Mouse (Mus musculus) kidney, embryonic 15.5 days (tissue): ENCODE measurements at regions not wholly inside any gene's neighbourhood (a gene's known extent, or its start where the extent isn't known, plus 50 kb on each side); places are given as distances from the start of the nearest gene placed in this dataset.

Experiments
- ATAC-seq: fragments of 200-750 bp; cut with Nextera tagmentation; replicated peaks from 2 replicates; pipeline ENCODE4 v1.8.0; 2017; ENCODE audit warnings: moderate TSS enrichment; ENCODE audit not compliant: low FRiP score
- H3K27ac ChIP-seq: fragments of 300-500 bp; sonication (generic); 2 replicates; pipeline ENCODE4 v1.5.1; 2015; ENCODE audit warnings: mild to moderate bottlenecking, inconsistent platforms
- H3K27me3 ChIP-seq: fragments of 300-500 bp; sonication (generic); 2 replicates; pipeline ENCODE4 v1.6.1; 2015; ENCODE audit warnings: inconsistent platforms
- H3K36me3 ChIP-seq: fragments of 300-500 bp; sonication (generic); 2 replicates; pipeline ENCODE4 v1.6.1; 2015; ENCODE audit warnings: inconsistent platforms
- H3K4me1 ChIP-seq: fragments of 300-500 bp; sonication (generic); 2 replicates; pipeline ENCODE4 v1.6.1; 2015; ENCODE audit warnings: inconsistent platforms
- H3K4me2 ChIP-seq: fragments of 300-500 bp; sonication (generic); 2 replicates; pipeline ENCODE4 v1.6.1; 2015; ENCODE audit warnings: moderate library complexity, mild to moderate bottlenecking, inconsistent platforms
- H3K4me3 ChIP-seq: fragments of 300-500 bp; sonication (generic); replicated peaks from 2 replicates; pipeline ENCODE4 v1.5.1; 2015; ENCODE audit warnings: mild to moderate bottlenecking, inconsistent platforms
- H3K9ac ChIP-seq: fragments of 300-500 bp; sonication (generic); 2 replicates; pipeline ENCODE4 v1.6.1; 2015; ENCODE audit warnings: mild to moderate bottlenecking, inconsistent platforms
- H3K9me3 ChIP-seq: fragments of 300-500 bp; sonication (generic); replicated peaks from 2 replicates; pipeline ENCODE4 v1.6.1; 2016; ENCODE audit warnings: inconsistent platforms
- whole genome bisulfite sequencing: fragments of 180-500 bp; shearing (Covaris S2); methylation state at CpG from one replicate; pipeline ENCODE4 v1.1.7; 2015; ENCODE audit warnings: mixed read lengths; 5-methylcytosine and 5-hydroxymethylcytosine counted together

DNA sequence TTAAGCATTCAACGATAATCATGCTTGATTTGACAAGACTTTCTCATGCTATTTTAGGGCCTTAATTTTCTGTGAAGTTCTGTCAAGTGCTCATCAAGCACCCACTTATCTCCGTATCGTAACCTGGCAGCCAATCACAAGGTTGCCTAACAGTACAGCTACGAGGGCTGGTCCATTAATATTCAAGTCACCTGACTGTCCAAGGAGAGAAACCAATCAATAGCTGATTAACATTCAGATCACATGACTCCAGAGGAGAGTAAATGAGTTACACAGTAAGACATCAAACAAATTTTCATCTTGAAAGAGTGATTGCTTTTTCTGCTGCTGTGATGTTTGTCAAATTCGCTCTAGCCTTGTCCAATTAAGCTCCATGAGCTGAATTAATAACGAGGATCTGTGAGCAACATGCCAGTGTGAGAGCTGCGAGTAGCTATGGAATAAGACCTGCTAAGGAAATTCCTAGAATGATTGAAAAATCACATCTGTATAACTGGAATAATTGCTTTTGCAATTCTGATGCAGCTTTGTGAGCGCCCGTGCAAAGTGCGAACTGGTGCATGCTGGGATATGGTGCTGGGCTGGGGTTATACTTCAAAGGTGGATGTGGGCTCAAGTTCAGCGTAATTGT is 181.9 kb upstream of the Tle1 start:
- H3K4me3 ChIP-seq, result no peak overlapping the region
- H3K9ac ChIP-seq, result no peak overlapping the region
- H3K36me3 ChIP-seq, result no peaks in the 10 kb centered on the region
- no peaks in the 10 kb centered on the region for H3K9me3 ChIP-seq
- H3K27me3 ChIP-seq, result no peaks in the 10 kb centered on the region
- WGBS, result 91% methylated on average over 11 of the region's 11 CpGs
- no peak overlapping the region for H3K27ac ChIP-seq
- H3K4me1 ChIP-seq, result peaks cover 23% of the 10 kb centered on the region; the same call in 1 of the 2 replicates
- no peak overlapping the region for H3K4me2 ChIP-seq
- no peak for ATAC-seq

DNA sequence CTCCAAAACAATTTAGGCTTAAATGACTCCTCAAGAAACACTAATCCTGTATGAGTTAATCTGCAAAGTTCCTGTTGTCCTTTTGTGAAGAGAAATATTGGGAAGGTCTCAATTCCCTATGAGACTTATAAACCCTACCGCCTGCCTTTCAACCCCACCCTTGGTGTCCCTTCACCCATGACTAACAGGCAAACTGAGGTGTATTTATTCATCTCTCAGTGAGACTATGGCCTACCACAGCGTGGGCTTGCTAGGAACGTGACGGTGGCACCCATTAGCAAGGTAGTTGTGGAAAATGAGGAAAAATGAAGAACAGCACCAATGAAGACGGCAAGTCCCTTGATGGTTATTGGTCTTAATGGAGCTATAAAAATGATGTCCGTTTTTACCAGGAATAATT is 181.0 kb upstream of the Tle1 start:
- no peak for ATAC-seq
- Histone ChIP-seq H3K9me3 (no peaks in the 10 kb centered on the region), H3K27ac (no peak overlapping the region), H3K4me1 (peaks cover 23% of the 10 kb centered on the region; the same call in 1 of the 2 replicates), H3K27me3 (no peaks in the 10 kb centered on the region), H3K4me2 (no peak overlapping the region), H3K4me3 (no peak overlapping the region), H3K9ac (no peak overlapping the region), H3K36me3 (no peaks in the 10 kb centered on the region)
- 87% methylated on average over 6 of the region's 6 CpGs for WGBS

DNA sequence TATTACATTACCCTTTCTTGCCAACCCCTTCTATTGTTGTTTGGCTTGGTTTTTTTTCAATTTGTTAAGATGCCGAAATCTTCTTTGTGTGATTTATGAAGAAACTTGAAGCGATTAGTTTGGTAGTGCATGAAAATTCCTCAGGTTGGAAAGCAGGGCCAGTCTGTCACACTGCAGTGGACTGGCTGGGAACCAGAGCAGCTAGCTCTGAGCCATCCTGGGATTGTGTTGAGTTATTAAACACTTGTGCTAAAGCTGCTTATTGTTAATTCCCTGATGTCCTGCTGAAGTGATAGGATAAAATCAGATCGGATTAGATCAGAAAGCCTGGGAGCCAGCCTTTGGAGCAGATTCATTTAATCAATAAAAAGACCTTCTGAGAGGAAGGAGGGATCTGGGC is 180.4 kb upstream of the Tle1 start:
- ATAC-seq, result 0 out of 2 replicates have a peak, but pooled peaks have one; percentile 64
- no peak overlapping the region for H3K9ac ChIP-seq
- H3K4me1 ChIP-seq, result peaks cover 23% of the 10 kb centered on the region; the same call in 1 of the 2 replicates
- no peak overlapping the region for H3K4me3 ChIP-seq
- WGBS, result 41% methylated on average over 3 of the region's 3 CpGs
- no peaks in the 10 kb centered on the region for H3K36me3 ChIP-seq
- no peaks in the 10 kb centered on the region for H3K9me3 ChIP-seq
- no peak overlapping the region for H3K27ac ChIP-seq
- H3K27me3 ChIP-seq, result no peaks in the 10 kb centered on the region
- no peak overlapping the region for H3K4me2 ChIP-seq

DNA sequence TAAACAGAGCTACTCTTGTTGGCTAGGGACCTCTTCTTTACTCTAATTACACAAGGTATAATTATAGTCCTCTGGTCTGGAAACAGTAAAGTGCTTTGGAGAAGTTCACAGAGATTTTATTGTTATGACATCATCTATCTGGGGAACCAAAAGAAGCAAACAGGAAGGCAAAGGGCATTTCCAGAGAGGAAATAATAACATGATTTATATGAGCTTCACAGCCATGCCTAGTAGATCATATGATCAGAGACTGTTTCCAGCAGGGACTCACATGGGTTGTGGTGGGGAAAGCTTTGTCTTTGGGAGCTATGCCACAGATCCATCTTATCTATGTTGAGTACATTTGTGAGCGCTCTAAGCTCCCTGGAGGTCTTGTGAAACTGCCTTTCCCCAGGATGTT is 178.8 kb upstream of the Tle1 start:
- peaks cover 19% of the 10 kb centered on the region; the same call in 1 of the 2 replicates for H3K4me1 ChIP-seq
- no peak overlapping the region for H3K9ac ChIP-seq
- WGBS, result 71% methylated on average over 1 of the region's 1 CpGs
- H3K27ac ChIP-seq, result peak overlapping the region; percentile 74
- H3K36me3 ChIP-seq, result no peaks in the 10 kb centered on the region
- no peaks in the 10 kb centered on the region for H3K9me3 ChIP-seq
- H3K27me3 ChIP-seq, result no peaks in the 10 kb centered on the region
- no peak overlapping the region for H3K4me3 ChIP-seq
- H3K4me2 ChIP-seq, result no peak overlapping the region
- ATAC-seq, result peak; percentile 77

DNA sequence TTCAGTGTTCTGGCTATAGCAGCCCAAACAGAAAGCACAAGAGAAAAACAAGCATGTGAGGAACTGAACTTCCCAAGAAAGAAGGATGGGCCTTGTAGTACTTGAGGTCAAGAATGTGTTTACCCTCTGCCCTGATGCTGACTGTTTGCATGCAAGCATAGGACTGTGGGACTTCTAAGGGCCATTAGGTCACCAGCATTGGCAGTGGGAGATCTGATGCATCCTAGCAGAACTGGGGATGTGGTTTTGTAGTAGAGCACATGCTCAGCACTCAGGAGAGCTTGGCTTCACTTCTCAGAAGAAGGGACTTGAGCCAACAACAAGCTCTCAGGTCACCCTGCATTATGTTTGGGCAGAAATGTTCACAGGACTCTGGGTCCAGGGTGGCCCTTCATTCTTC is 178.3 kb upstream of the Tle1 start:
- H3K9me3 ChIP-seq, result no peaks in the 10 kb centered on the region
- H3K9ac ChIP-seq, result no peak overlapping the region
- no peaks in the 10 kb centered on the region for H3K36me3 ChIP-seq
- no peaks in the 10 kb centered on the region for H3K27me3 ChIP-seq
- no peak for ATAC-seq
- H3K4me2 ChIP-seq, result no peak overlapping the region
- peaks cover 18% of the 10 kb centered on the region; the same call in 1 of the 2 replicates for H3K4me1 ChIP-seq
- peak overlapping the region; percentile 59 for H3K27ac ChIP-seq
- H3K4me3 ChIP-seq, result no peak overlapping the region

DNA sequence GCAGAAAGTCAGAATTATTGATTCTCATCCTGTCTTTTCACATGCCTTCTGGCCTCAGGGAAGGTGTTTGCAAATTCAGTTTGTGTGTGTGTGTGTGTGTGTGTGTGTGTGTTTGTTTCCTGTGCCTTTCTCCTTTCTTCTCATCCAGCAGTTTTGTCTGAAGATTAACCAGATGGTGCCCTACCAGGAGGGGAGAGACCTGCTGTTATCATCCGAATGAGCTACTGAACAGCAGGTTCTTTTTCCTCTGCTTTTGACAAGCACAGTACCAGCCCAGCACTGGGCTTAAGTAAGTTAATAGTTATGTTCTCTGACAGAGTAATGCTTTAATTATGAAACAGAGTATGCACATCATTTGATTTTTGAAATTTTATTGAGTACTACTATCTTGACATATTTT is 176.8 kb upstream of the Tle1 start:
- Histone ChIP-seq H3K4me1 (peaks cover 18% of the 10 kb centered on the region; the same call in 1 of the 2 replicates), H3K9me3 (no peaks in the 10 kb centered on the region), H3K36me3 (no peaks in the 10 kb centered on the region), H3K4me2 (no peak overlapping the region), H3K4me3 (no peak overlapping the region), H3K27me3 (no peaks in the 10 kb centered on the region), H3K27ac (no peak overlapping the region), H3K9ac (no peak overlapping the region)
- WGBS, result 59% methylated on average over 1 of the region's 1 CpGs
- no peak for ATAC-seq

DNA sequence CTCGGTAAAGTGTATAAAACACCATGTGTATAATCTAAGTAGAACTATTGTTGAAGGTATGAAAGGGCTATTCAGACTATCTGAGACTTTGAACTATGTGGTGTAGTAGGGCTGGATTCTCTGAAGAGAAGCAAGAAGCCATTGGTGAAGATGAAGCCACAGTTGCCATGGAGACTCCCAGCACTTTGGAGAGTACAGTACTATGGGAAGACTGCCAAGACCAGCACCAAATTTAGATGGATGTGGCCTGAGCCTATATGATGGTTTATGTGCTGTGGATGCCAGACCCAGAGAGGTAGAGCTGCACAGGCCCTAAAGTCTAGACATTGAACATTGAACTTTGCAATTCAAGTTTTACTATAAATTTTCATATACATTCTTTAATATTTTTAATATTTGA is 151.3 kb upstream of the Tle1 start:
- Histone ChIP-seq H3K27me3 (no peaks in the 10 kb centered on the region), H3K4me2 (no peak overlapping the region), H3K27ac (no peak overlapping the region), H3K9me3 (no peaks in the 10 kb centered on the region), H3K4me3 (no peak overlapping the region), H3K9ac (no peak overlapping the region), H3K36me3 (no peaks in the 10 kb centered on the region), H3K4me1 (no peaks in the 10 kb centered on the region)
- ATAC-seq, result no peak
- 64% methylated on average over 1 of the region's 1 CpGs for WGBS

DNA sequence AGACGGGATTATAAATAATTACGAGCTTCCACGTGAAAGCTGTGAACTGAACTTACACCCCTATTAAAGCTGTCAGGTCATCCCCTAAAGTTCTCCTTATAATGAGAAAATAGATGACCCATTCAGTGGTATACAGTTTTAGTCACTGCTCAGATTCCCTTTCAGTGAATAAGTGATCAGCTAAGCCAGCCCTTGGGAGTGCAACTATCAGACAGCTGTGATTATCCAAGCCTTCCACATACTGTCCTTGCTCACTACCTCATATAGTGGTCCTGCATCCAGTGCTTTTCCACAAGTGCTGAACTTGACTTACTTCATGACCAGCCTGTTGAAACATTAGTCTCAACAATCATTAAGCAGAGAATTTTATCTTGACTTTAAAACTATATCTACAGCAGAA is 131.2 kb upstream of the Tle1 start:
- peak; percentile 52; the same call in 1 of the 2 replicates for ATAC-seq
- H3K9ac ChIP-seq, result no peak overlapping the region

DNA sequence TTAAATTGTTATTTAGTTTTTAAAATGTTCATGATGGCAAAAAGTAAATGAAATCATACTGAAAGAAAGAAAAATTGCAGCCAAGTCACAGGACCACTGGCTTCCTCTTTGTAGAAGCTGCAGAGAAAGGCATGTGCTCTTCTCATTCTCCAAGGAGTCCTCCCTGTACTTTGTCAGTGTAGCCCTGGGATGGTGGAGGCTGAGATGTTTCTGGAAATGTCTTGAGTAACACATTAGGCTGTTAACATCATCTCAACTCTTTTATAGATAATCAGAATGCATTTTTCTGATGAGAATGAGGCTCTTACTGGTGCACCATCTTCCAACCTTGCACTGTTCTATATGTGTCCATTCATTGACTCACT is 128.3 kb upstream of the Tle1 start:
- Histone ChIP-seq H3K4me1 (no peaks in the 10 kb centered on the region), H3K9ac (no peak overlapping the region), H3K36me3 (no peaks in the 10 kb centered on the region), H3K4me2 (no peak overlapping the region), H3K27me3 (no peaks in the 10 kb centered on the region), H3K9me3 (no peaks in the 10 kb centered on the region), H3K4me3 (no peak overlapping the region), H3K27ac (no peak overlapping the region)
- ATAC-seq, result no peak

More for the DNA sequence above, 131.2 kb upstream of the Tle1 start:
- Histone ChIP-seq H3K4me2 (no peak overlapping the region), H3K9me3 (no peaks in the 10 kb centered on the region), H3K27me3 (no peaks in the 10 kb centered on the region), H3K36me3 (no peaks in the 10 kb centered on the region), H3K4me1 (no peaks in the 10 kb centered on the region), H3K4me3 (no peak overlapping the region), H3K27ac (no peak overlapping the region)
- 27% methylated on average over 3 of the region's 3 CpGs for WGBS

DNA sequence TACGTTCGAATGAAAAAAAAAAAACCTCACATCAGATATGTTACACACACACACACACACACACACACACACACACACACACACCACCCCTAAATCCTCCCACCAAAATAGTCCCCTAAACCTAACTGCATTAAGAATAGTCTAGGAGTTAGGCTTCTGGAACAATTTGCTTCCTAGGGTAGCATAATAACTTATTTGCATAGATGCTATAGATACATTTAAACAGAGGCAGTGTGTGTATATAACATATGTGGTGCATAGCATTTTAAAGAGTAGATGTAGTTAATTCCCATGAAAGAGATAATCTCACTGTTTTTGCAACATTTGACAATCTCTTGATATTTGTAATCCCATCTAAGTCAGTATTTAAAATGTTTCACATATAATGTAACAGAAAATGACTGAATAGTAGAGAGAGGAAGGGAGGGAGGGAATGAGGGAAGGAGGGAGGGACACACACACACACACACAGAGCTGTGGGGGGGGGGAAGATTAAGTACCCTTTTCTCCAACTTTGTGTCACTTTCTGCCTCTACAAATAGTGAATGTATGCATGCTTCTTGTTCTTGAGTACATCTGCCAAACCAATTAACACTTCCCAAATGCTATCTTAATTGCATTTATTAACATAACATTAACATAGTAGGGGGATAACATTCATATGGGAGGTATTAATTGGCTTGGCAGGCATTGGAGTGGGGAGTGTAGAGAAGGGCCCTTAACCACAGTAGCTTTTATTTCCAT is 127.7 kb upstream of the Tle1 start:
- Histone ChIP-seq H3K4me2 (no peak overlapping the region), H3K4me3 (no peak overlapping the region), H3K9me3 (no peaks in the 10 kb centered on the region), H3K36me3 (no peaks in the 10 kb centered on the region), H3K4me1 (no peaks in the 10 kb centered on the region), H3K27me3 (no peaks in the 10 kb centered on the region), H3K27ac (no peak overlapping the region), H3K9ac (no peak overlapping the region)
- no peak for ATAC-seq
- 88% methylated on average over 2 of the region's 2 CpGs for WGBS

DNA sequence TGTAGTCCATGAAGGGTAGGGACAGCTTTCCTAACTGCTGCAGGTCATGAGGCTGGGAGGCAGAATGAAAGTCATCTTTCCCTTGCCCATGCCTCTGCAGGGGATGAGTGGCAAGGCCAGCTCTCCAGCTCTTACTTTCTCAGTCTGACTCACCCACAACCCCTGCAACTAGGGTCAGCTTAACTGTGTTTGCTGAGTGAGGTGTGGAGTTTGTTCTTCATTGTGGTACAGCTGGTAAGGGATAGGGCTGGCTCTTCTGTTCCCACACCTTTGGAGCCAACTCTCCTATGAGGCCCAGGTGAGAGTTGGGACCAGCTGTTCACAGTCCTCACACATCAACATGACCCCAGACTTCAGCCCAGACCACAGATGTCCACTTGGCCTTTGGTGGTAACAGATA is 124.2 kb upstream of the Tle1 start:
- H3K4me3 ChIP-seq, result no peak overlapping the region
- H3K4me1 ChIP-seq, result no peaks in the 10 kb centered on the region
- H3K4me2 ChIP-seq, result no peak overlapping the region
- no peak for ATAC-seq
- H3K27me3 ChIP-seq, result no peaks in the 10 kb centered on the region
- no peaks in the 10 kb centered on the region for H3K36me3 ChIP-seq
- no peak overlapping the region for H3K9ac ChIP-seq
- no peaks in the 10 kb centered on the region for H3K9me3 ChIP-seq
- H3K27ac ChIP-seq, result no peak overlapping the region

DNA sequence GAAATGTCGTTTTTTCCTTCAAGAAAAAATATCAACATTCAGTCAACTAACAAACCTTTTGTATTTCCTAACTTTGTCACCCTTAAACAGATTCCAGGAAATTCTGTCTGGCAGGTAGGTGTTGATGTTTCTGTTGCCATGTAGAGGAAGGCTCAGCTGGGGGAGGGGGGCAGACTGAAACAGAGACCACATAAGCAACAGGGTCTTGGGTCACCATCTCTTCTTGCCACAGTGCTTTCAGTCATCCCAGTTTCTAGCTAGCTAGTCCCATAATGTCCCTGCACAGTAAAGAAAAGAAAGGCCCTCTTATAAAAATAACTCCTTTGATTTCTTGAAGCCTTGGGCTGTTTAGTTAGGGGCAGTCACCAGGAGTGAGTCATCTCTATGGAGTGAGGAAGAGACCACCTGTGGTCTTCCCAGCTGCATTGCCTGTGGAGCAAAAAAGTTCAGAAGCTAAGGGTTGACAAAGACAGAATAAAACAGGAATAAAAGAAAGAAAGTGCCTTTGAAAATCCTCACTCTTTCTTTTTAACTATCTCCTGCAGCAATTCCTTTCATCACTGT is 84.5 kb upstream of the Tle1 start:
- Histone ChIP-seq H3K27ac (no peak overlapping the region), H3K4me1 (no peaks in the 10 kb centered on the region), H3K36me3 (no peaks in the 10 kb centered on the region), H3K4me3 (no peak overlapping the region), H3K27me3 (no peaks in the 10 kb centered on the region), H3K4me2 (no peak overlapping the region), H3K9ac (no peak overlapping the region), H3K9me3 (no peaks in the 10 kb centered on the region)
- ATAC-seq, result no peak
- 35% methylated on average over 1 of the region's 1 CpGs for WGBS
